Mouse (Mus musculus): ENCODE results near the gene Mars2. TPM values are rescaled to one million over a fixed set of nuclear protein-coding genes. Genes with fewer than 3 reads are reported as not detected.

Mars2 gene
- polyA plus RNA-seq, 1 experiment from 2014 or later, result 1.4 TPM

DNA sequence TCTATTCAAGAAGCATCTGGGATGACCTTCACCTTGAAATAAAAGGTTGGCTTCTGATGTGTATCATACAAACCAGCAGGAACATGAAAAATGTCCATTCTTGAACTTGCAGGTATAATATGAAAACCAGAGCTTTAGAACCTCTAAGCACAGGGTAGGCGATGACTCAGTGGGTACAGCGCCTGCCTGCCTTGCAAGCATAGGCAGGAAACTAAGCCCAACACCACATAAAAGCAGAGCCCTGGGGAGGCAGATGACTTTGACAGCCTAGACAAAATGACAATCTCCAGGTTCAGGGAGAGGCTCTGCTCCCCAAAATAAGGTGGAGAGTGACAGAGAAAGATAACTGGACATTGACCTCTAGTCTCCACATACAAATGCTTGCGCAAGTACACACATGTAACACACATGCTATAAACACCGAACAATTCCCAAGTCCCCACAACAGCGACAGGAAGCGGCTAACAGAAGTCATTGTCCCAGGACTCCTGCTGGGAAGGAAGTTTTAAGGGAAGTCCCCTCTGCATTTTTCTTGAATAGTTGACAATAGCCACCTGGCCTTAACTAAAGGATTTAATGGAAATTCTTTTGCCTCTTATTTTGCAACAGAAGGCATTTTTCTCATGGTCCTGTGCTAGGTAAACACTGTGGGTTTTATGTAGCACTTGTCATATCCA is 40.5 kb upstream of the Mars2 start:
- Histone ChIP-seq H3K4me2 (replicated peaks; ENCODE audit: low read depth, low read length) (no peak overlapping the region), H3K27ac (ENCODE audit: low read length) (peak overlapping the region; percentile 27; the same call in 1 of the 2 replicates), H3K36me3 (ENCODE audit: insufficient read depth, low read length) (no peaks in the 10 kb centered on the region), H3K9ac (replicated peaks; ENCODE audit: low read depth) (no peak overlapping the region), H3K27me3 (replicated peaks; ENCODE audit: insufficient read depth, low read length) (no peaks in the 10 kb centered on the region), H3K9me3 (ENCODE audit: low read length) (no peaks in the 10 kb centered on the region), H3K4me1 (ENCODE audit: insufficient read depth, low read depth, low read length) (peaks cover 3% of the 10 kb centered on the region; the same call in 1 of the 2 replicates), H3K4me3 (ENCODE audit: low read depth, low read length) (no peak overlapping the region)
- WGBS, result 45% methylated on average over 6 of the region's 6 CpGs
- ATAC-seq, result 0 out of 2 replicates have a peak, but pooled peaks have one; percentile 18
- DNase-seq (ENCODE audit: low spot score), result peak; percentile 36
- no peak for TF ChIP-seq CTCF (IDR thresholded peaks at IDR 0.05)
- TF ChIP-seq EP300 (IDR thresholded peaks at IDR 0.05), result no peak

GRCm38 (mm10) chr1:55198719-55199118 is 38.3 kb upstream of the Mars2 start:
- 42% methylated on average over 3 of the region's 3 CpGs for WGBS
- Histone ChIP-seq H3K4me3 (ENCODE audit: low read depth, low read length) (no peak overlapping the region), H3K4me1 (ENCODE audit: insufficient read depth, low read depth, low read length) (no peaks in the 10 kb centered on the region), H3K4me2 (replicated peaks; ENCODE audit: low read depth, low read length) (no peak overlapping the region), H3K9ac (replicated peaks; ENCODE audit: low read depth) (no peak overlapping the region), H3K27ac (ENCODE audit: low read length) (no peak overlapping the region), H3K9me3 (ENCODE audit: low read length) (no peaks in the 10 kb centered on the region), H3K27me3 (replicated peaks; ENCODE audit: insufficient read depth, low read length) (no peaks in the 10 kb centered on the region), H3K36me3 (ENCODE audit: insufficient read depth, low read length) (no peaks in the 10 kb centered on the region)
- DNase-seq (ENCODE audit: low spot score) (no peak), ATAC-seq (no peak)
- no peak for TF ChIP-seq CTCF (IDR thresholded peaks at IDR 0.05)
- TF ChIP-seq EP300 (IDR thresholded peaks at IDR 0.05), result no peak

DNA sequence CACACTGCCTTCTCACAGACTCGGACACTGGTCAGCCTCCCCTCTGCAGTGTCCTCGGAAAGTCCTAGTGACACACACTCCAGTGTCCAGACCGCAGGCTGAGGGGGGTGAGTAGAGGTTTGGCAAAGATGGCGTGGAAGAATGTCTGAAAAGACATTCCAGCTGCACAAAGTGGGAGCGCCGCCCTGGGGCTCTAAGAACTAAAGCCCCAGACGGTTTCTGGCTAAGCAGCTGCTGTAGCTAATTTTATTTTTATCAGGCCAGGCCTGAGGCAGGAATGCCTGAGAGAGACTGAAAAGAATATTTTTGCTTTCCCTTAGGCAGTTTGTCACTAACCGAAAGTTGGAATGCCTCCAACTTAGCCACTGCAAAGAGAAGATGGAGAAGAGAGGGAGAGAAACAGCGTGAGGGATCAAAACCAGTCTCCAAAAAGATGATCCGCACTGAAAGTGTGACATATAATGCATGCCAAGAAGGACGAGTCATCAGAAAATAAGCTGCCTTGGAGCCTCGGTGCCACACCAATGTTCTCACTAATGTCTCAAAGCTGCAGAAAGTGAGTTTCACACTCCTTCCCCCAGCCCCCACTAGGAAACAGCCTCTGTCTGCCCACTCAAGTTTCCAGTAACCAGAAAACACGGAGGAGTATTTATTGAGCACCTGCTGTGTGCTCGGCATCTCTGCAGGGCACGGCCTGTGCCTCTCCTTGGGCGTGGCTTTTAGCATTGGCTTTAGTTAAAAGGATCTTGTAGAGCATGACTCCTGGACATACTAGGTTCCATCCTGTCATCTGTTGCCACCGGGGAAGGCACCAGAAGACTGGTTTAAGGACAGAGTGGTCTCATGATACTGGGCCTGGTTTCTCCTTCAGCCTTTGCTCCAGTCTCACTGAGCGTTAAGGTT is 34.9 kb upstream of the Mars2 start:
- ATAC-seq, result peak; percentile 88
- peak overlapping the region; percentile 32; the same call in 1 of the 2 replicates for H3K4me2 ChIP-seq (replicated peaks; ENCODE audit: low read depth, low read length)

GRCm38 (mm10) chr1:55205808-55206327 is 31.1 kb upstream of the Mars2 start:
- H3K4me2 ChIP-seq (replicated peaks; ENCODE audit: low read depth, low read length), result no peak overlapping the region
- no peaks in the 10 kb centered on the region for H3K27me3 ChIP-seq (replicated peaks; ENCODE audit: insufficient read depth, low read length)
- H3K9ac ChIP-seq (replicated peaks; ENCODE audit: low read depth), result no peak overlapping the region
- H3K9me3 ChIP-seq (ENCODE audit: low read length), result no peaks in the 10 kb centered on the region
- H3K4me1 ChIP-seq (ENCODE audit: insufficient read depth, low read depth, low read length), result no peaks in the 10 kb centered on the region
- WGBS, result 66% methylated on average over 5 of the region's 5 CpGs
- H3K36me3 ChIP-seq (ENCODE audit: insufficient read depth, low read length), result no peaks in the 10 kb centered on the region
- TF ChIP-seq EP300 (IDR thresholded peaks at IDR 0.05), result no peak
- TF ChIP-seq CTCF (IDR thresholded peaks at IDR 0.05), result no peak
- H3K4me3 ChIP-seq (ENCODE audit: low read depth, low read length), result no peak overlapping the region
- DNase-seq (ENCODE audit: low spot score) (no peak), ATAC-seq (no peak)
- H3K27ac ChIP-seq (ENCODE audit: low read length), result no peak overlapping the region

More for the DNA sequence above, 34.9 kb upstream of the Mars2 start:
- WGBS, result 51% methylated on average over 18 of the region's 18 CpGs
- DNase-seq (ENCODE audit: low spot score), result peak; percentile 69
- Histone ChIP-seq H3K9ac (replicated peaks; ENCODE audit: low read depth) (no peak overlapping the region), H3K36me3 (ENCODE audit: insufficient read depth, low read length) (no peaks in the 10 kb centered on the region), H3K27ac (ENCODE audit: low read length) (peak overlapping the region; percentile 68), H3K9me3 (ENCODE audit: low read length) (no peaks in the 10 kb centered on the region), H3K4me1 (ENCODE audit: insufficient read depth, low read depth, low read length) (no peaks in the 10 kb centered on the region), H3K4me3 (ENCODE audit: low read depth, low read length) (peak overlapping the region; percentile 14; the same call in 1 of the 2 replicates), H3K27me3 (replicated peaks; ENCODE audit: insufficient read depth, low read length) (no peaks in the 10 kb centered on the region)
- TF ChIP-seq EP300 (IDR thresholded peaks at IDR 0.05) (peak; percentile 14; the same call in 1 of the 2 replicates), CTCF (IDR thresholded peaks at IDR 0.05) (0 out of 2 replicates have a peak, but pooled peaks have one; percentile 10)

DNA sequence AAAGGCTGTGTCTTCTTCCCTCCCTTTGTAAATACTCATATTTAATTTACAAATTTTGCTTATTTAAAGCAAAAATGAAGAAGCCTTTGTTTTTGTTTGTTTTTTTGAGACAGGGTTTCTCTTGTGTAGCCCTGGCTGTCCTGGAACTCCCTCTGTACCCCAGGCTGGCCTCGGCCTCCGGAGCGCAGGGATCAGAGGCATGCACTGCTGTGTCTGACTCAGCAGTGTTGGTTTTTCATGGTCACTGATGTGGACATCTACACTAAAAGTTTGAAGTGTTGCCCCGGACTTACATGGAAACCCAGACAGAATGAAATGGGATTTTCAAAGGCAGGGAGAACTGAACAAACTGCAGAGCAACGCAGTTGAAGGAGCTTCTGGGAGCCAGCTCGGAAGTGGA is 29.4 kb upstream of the Mars2 start:
- no peak for TF ChIP-seq EP300 (IDR thresholded peaks at IDR 0.05)
- TF ChIP-seq CTCF (IDR thresholded peaks at IDR 0.05), result no peak
- Histone ChIP-seq H3K27ac (ENCODE audit: low read length) (no peak overlapping the region), H3K4me3 (ENCODE audit: low read depth, low read length) (no peak overlapping the region), H3K36me3 (ENCODE audit: insufficient read depth, low read length) (no peaks in the 10 kb centered on the region), H3K4me2 (replicated peaks; ENCODE audit: low read depth, low read length) (no peak overlapping the region), H3K27me3 (replicated peaks; ENCODE audit: insufficient read depth, low read length) (no peaks in the 10 kb centered on the region), H3K9ac (replicated peaks; ENCODE audit: low read depth) (no peak overlapping the region), H3K4me1 (ENCODE audit: insufficient read depth, low read depth, low read length) (no peaks in the 10 kb centered on the region), H3K9me3 (ENCODE audit: low read length) (no peaks in the 10 kb centered on the region)
- ATAC-seq, result no peak
- no peak for DNase-seq (ENCODE audit: low spot score)
- 81% methylated on average over 6 of the region's 6 CpGs for WGBS
